Mouse (Mus musculus): Measurements from ENCODE around the gene Hnrnpa2b1.
A peak's percentile ranks its signal among the peaks of the same experiment; 100 is the strongest.

The Hnrnpa2b1 gene

DNA sequence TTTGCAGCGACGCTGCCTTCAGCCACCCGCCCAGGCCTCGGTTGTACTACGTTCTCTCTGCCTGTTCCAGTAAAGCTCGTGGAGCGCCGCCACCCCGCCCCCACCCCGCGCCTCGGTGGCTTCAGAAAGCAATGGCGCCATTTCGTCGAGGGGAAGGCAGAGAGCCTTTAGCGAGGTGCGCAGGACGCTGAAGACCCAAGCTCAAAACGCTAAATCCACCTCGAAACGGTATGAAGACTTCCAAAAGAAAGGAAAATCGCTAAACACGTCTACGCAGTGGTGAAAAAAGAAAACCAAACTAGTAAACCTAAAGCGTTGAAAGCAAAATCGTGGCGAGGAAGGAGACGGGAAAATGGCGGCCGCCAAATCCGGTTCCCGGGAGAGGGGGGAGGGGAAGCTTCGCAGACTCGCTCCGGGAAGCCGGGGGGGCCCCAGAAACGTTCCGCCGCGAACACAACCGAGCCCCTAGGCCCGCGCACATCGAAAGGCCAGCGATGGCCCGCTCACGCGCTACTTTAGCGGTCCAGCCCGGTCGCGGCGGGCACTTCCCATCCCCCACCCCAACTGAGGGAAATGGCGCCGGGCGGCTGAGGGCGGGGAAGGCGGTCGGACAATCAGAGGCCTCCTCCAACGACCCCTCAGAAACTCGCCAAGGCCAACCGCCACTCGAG is 668 bp downstream of the Hnrnpa2b1 start:
- DNase-seq = peak; percentile 82

DNA sequence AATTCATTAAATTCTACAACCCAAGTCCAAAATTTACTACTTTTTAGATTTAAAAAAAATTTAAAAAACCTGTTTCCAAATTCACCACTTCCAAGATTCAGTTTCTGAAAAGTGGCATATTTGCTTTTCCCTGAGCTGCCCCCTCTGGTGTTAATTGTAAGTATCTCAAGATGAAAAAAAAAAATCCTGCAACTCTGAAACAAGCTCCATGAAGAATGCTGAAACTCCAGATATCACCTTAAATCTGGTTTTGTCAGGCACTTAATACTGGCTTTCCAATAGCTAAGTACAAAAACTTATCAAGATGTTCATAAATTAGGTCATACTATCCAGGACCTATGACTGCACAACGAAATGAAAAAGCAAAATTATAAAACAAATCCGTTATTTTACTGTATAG is 2.0 kb downstream of the Hnrnpa2b1 start:
- no peak for DNase-seq

GRCm38 (mm10) chr6:51460363-51460762 is 9.3 kb downstream of the Hnrnpa2b1 start:
- DNase-seq = no peak

DNA sequence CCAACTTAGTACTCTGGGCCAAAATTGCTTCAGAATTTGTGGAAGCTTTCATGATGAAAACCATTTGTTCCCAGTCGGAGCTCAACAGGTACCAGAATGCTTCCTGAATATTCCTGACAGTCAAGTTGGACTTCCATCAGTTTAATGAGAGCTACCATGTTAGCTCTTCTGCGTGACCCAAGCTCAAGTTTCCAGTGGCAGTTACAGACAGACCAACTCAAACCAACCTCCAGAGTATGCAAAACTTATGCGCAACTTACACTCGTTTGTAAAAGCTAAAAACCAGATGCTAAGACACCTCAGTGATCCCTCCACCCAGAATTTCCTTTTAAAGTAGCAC is 9.7 kb downstream of the Hnrnpa2b1 start:
- no peak for DNase-seq

GRCm38 (mm10) chr6:51459313-51460020 is 10.2 kb downstream of the Hnrnpa2b1 start:
- DNase-seq = no peak

DNA sequence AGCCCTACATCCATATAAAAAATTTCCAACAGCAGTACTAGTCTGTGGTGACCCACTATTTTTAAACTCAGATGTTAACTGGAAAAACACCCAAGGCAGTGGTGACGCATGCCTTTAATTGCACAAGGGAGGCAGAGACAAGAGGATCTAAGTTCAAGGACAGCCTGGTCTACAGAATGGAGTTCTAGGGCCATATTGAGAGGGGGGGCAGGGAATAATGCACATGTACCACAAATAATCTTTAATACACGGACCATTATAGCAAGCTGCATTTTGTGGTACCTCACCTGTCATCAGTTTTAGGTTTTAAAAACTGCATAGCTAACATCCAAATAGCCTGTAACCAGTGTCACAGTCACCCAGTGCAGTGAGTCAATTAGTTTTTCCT is 10.8 kb downstream of the Hnrnpa2b1 start:
- no peak for DNase-seq

DNA sequence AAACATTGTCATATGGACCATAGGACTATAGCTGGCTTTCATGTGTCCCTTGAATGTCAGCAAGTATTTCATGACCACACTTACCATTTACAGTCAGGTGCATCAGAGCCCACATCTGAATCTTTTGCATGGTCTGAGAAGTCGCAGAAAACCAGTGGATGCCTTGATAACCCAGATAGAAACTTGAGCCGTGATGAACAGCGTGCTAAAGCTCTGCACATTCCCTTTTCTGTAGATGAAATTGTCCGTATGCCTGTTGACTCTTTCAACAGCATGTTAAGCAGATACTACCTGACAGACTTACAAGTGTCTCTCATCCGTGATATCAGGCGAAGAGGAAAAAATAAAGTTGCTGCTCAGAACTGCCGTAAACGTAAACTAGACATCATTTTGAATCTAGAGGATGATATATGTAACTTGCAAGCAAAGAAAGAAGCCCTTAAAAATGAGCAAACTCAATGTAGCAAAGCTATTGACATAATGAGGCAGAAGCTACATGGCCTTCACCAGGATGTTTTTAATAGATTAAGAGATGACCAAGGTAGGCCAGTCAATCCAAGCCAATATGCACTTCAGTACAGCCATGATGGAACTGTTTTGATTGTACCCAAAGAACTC is 11.8 kb downstream of the Hnrnpa2b1 start:
- DNase-seq = no peak

- DNase-seq = no peak
These were observed 12.4 kb downstream of the Hnrnpa2b1 start for GRCm38 (mm10) chr6:51457283-51457682.

DNA sequence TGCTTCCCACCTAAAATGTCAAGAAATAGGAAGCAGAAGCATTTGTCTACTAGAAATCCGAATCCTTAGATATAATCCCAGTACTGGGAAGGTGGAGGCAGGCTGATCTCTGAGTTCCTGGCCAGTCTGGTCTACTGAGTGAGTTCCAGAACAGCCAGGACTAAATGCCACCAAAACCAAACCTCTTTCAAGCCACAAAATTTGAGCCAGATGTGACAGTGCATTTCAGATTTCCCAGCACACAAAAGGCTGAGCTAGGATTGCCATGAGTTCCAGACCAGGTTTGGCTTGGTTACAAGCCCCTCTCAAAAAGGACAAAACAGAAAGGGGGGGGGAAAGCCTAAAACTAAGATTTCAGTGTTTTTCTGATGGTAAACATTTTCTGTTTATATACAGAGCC is 13.5 kb downstream of the Hnrnpa2b1 start:
- DNase-seq = no peak

DNA sequence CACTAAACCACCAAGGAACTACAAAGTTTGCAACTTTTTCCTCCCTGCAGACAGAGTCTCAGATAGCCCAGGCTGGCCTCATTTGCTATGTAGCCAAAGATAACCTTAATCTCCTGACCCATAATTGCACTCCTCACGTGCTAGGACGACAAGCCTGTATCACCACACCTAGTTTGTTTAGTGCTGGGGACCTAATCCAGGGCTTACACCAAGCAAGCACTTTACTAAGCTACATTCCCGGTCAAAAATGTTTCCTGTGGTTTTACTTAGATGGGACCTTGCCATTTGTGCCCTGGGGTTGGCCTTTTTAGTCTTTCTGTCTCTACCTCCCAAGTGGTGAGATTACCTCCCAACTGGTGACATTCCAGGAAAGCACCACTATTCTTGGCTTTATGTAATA is 14.7 kb downstream of the Hnrnpa2b1 start:
- DNase-seq = no peak

DNA sequence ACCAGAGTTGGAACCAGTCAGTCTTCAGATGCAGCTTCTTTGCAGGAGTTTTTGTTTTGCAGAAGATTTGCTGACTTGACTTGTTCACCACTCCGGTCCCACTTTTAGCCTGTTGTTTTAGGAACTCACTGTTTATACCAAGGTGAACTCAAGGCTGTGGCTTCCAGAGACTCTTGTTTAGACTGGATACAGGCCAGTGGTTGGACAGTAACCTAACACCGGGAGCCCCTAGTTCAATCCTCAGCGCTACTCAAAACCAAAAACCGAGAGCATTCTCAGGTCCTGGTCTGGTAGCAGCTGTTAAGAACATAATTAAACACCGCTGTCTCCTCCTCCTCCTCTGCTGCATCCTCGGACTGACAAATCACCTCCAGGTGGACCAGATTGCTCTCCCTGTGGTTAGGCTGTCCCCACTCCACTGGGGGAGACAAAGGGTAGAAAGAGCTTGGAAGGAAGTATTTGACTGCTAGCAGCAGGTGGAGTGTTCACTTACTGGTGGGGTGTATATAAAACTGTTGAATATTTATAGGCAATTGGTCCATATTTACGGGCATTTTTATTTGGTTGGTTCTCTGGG is 16.7 kb downstream of the Hnrnpa2b1 start:
- no peak for DNase-seq

DNA sequence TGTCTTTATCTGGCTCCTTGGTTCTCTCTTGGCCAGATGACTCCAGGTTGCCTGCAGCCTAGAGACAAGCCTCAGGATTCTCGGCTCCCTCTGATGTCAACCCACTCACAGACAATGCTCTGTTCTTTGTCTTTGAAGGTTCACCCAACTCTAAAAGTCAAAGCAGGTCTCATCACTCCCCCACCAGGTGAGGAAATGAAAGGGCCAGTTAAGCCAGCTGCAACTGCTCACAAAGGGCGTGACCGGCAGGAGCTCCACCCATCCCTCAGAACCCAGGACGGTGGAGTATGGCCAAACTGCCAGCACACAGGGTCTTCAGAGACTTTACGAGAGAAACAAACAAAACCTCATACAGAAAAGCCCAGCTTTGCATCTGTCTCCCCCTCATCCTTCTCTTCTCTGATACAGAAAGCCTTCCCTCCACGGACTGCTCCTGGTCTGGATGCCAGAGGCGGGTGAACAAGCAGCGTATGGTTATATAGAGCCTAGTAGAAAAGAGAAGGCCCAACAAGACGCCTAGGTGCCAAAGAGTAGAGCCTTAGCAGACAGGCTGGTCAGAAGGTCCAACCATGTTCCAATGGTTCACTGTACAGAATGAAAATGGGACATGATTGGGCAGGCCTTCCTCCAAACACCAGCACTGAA is 27.4 kb downstream of the Hnrnpa2b1 start:
- no peak for DNase-seq

- DNase-seq = no peak
These were observed 30.8 kb downstream of the Hnrnpa2b1 start for GRCm38 (mm10) chr6:51438826-51439330.

DNA sequence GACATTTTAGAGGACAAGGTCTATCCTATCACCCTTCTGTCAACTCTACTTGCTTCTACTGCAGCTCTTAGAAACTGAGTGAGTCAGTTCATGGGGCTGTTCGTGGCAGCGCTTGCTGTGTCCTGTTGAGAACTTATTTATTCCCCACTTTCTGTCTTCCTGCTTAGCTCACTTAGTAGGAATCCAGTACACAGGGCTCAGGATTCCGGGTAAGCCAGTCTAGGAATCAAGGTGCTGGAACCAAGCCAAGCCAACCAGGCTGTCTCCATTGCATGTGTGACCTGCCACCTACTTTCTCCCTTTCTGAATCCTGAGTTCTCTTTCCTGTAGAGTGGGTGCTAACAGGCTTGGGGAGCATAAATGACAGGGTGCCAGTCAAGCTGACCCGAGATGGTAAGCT is 32.0 kb downstream of the Hnrnpa2b1 start:
- DNase-seq = no peak

DNA sequence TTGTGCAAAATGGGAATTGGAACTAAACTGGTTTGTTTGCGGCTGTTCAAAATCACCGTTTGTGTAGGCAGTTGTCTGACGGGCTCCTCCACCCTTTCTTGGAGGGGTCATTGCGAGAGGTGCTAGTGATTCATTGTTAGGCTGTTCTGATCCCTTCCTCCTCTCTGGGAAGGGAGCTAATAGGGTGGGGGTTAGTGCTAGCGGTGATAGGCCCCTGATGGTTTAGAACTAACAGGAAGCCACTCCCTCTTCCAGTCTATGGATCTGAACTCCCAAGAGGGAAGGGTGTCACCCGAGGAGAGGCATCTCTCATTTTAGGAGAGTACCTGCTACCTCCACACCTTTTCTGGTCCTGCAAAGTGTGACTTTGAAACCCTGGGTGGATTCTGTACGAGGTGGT is 35.4 kb downstream of the Hnrnpa2b1 start:
- DNase-seq = no peak

DNA sequence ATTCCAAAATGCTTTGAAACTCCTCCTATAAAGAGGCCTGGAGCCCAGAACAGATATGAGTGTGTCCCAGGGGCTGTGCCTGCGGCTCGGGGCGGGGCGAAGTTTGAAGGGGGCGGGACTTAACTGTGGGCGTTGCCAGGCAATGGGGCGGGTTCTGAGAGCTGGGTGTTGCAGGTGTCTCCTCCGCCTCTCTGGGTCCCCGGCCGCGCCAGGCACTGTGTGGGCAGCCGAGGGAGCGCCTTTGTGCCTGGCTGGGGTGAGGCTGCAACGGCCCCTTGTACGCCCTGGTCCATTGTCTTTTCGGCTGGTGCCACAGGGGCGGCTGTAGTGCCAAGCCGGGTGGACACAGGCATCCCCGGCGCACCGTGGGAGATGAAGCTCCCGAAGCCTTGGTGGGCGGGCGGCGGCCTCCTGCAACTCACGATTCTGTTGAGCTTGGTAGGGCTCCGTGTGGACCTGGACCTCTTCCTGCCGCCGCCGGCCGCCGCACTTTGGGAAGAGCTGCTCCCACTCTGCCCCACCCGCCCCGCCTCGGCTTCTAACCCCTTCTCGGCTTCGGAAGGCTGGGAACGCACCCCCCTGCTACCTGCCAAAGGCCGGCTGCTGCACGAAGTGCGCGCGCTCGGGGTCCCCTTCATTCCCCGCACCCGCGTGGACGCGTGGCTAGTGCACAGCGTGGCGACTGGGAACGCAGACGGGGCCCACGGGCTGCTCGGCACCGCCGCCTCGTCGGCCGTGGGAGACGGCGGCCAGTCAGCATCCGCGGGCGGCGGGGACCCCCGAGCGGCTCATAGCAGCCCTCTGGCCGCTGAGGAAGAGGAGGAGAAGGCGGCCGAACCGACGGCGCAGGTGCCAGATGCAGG is 36.9 kb downstream of the Hnrnpa2b1 start, which contains the start of gene Nfe2l3:
Gene Nfe2l3, plus strand, starts transcription at position 136 of the 863 bp plus-strand sequence.
- peak; percentile 29 for DNase-seq

DNA sequence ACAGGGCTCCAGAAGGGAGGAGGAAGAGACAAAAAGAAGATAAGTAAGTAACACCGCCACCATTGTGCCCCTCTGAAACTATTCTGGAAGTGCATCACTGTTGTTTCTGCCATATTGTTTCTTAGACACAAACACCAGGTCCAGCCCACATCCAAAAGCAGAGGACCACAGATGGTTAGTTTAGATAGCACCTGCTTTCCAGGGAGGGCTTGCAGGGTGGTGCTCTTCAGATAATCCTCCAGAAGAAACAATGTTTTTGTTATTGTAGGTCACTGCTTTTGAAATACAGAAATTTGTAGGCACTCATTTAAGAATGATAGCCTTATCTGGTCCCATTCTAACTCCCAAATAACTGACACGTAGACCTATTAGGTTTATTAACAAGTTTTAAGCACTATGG is 45.2 kb downstream of the Hnrnpa2b1 start:
- no peak for DNase-seq

- no peak for DNase-seq
These were observed 46.1 kb downstream of the Hnrnpa2b1 start for GRCm38 (mm10) chr6:51423466-51424122.

GRCm38 (mm10) chr6:51417306-51417936 is 52.3 kb downstream of the Hnrnpa2b1 start:
- no peak for DNase-seq

DNA sequence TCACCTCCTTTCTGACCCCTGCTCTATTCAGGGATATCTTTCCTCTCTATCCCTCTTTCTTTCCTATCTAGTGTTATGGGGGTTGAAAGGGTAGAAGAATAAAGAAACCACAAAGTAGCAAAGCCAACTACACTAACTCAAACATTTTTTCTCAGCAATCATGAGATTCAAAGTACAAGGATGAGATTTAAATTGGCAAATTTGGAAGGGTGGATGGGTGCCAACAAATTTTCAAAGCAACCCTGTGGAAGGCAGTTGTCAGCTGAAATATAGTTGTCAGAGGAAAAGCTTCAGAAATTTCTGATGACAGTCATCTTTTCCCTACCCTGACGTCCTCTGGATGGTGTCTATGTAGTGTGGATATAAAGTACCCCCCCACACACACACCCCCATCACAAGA is 53.3 kb downstream of the Hnrnpa2b1 start:
- DNase-seq = no peak
